Mouse (Mus musculus): ENCODE results near the gene Slc6a13.

DNA sequence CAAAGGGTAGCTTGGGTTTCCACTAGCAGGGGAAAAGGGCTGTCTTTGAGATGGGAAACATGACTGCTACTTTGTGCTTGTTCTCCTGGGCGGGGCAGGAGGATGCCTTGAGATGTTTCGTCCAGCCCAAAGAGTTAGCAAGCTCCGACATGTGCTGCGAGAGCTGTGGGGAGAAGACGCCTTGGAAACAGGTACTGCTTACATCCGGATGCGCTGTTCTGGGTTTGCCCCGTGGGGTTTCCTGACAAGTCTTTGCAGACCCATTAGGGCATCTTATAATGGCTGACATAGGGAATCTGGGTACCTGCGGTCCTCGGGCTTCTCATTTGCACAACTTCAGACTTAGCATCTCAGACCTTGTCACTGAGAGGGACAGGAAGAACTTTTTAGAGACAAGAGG is 38.0 kb upstream of the Slc6a13 start:
- no peak for TF ChIP-seq CTCF (IDR thresholded peaks at IDR 0.05; ENCODE audit: extremely low read depth, insufficient read depth, low read length)
- no peak for TF ChIP-seq POLR2A (IDR thresholded peaks at IDR 0.05; ENCODE audit: extremely low read depth, insufficient read depth, low read length)
